Mouse (Mus musculus) liver, embryonic 16.5 days (tissue): ENCODE results near the gene Parp1. TPM values are rescaled to one million over a fixed set of nuclear protein-coding genes. Genes with fewer than 3 reads are reported as not detected.
"Not testable (repeated sequence)": the region's sequence is repeated elsewhere in the genome, so short reads cannot be mapped to it uniquely, and the experiment has no call there.

Source experiments
- ATAC-seq: fragments of 200-750 bp; cut with Nextera tagmentation; 2 replicates; pipeline ENCODE4 v1.8.0; 2017; ENCODE audit warnings: low read depth, mild to moderate bottlenecking, moderate number of reproducible peaks, moderate library complexity
- H3K27ac ChIP-seq: fragments of 300-500 bp; sonication (generic); 2 replicates; pipeline ENCODE4 v1.5.1; 2014; ENCODE audit warnings: mild to moderate bottlenecking, low read length
- H3K27me3 ChIP-seq: fragments of 300-500 bp; sonication (generic); 2 replicates; pipeline ENCODE4 v1.6.1; 2014; ENCODE audit warnings: low read depth, low read length, mixed read lengths; ENCODE audit not compliant: control insufficient read depth, insufficient read depth
- H3K36me3 ChIP-seq: fragments of 300-500 bp; sonication (generic); 2 replicates; pipeline ENCODE4 v1.6.1; 2014; ENCODE audit warnings: mild to moderate bottlenecking; ENCODE audit not compliant: control insufficient read depth, insufficient read depth
- H3K4me1 ChIP-seq: fragments of 300-500 bp; sonication (generic); 2 replicates; pipeline ENCODE4 v1.6.1; 2014; ENCODE audit warnings: low read depth, low read length, mixed read lengths; ENCODE audit not compliant: control insufficient read depth
- H3K4me2 ChIP-seq: fragments of 300-500 bp; sonication (generic); 2 replicates; pipeline ENCODE4 v1.6.1; 2014; ENCODE audit warnings: low read depth, low read length, mixed read lengths
- H3K4me3 ChIP-seq: fragments of 300-500 bp; sonication (generic); 2 replicates; pipeline ENCODE4 v1.5.1; 2014; ENCODE audit warnings: low read depth, mild to moderate bottlenecking, low read length
- H3K9ac ChIP-seq: fragments of 300-500 bp; sonication (generic); 2 replicates; pipeline ENCODE4 v1.6.1; 2014; ENCODE audit warnings: low read depth, low read length
- H3K9me3 ChIP-seq: fragments of 300-500 bp; sonication (generic); replicated peaks from 2 replicates; pipeline ENCODE4 v1.6.1; 2016; ENCODE audit warnings: low read length; ENCODE audit not compliant: control insufficient read depth
- WGBS: fragments of 180-500 bp; shearing (Covaris S2); extraction: QIAGEN DNeasy Blood & Tissue Kit; methylation state at CpG from one replicate; pipeline ENCODE4 v1.1.7; 2014; ENCODE audit not compliant: insufficient replicate concordance; 5-methylcytosine and 5-hydroxymethylcytosine counted together
- polyA plus RNA-seq: library from polyadenylated mRNA; unstranded; fragments of >200 nt; fragmentation: Nextera tagmentation; extraction: Ambion mirVana; gene quantifications from 2 replicates; pipeline ENCODE4 v1.2.1, GENCODE M21; 2015

The Parp1 gene
- polyA plus RNA-seq, 1 experiment from 2014 or later = 52.0 TPM

GRCm38 (mm10) chr1:180606106-180606505 lies 37.4 kb downstream of the Parp1 start:
- 39% methylated on average over 3 of the region's 3 CpGs for WGBS
- Histone ChIP-seq H3K9ac (no peak overlapping the region), H3K27me3 (no peaks in the 10 kb centered on the region), H3K4me2 (no peak overlapping the region), H3K4me3 (no peak overlapping the region), H3K9me3 (no peaks in the 10 kb centered on the region), H3K4me1 (no peaks in the 10 kb centered on the region), H3K27ac (no peak overlapping the region), H3K36me3 (peaks cover under 1% of the 10 kb centered on the region; the same call in 1 of the 2 replicates)
- no peak for ATAC-seq

DNA sequence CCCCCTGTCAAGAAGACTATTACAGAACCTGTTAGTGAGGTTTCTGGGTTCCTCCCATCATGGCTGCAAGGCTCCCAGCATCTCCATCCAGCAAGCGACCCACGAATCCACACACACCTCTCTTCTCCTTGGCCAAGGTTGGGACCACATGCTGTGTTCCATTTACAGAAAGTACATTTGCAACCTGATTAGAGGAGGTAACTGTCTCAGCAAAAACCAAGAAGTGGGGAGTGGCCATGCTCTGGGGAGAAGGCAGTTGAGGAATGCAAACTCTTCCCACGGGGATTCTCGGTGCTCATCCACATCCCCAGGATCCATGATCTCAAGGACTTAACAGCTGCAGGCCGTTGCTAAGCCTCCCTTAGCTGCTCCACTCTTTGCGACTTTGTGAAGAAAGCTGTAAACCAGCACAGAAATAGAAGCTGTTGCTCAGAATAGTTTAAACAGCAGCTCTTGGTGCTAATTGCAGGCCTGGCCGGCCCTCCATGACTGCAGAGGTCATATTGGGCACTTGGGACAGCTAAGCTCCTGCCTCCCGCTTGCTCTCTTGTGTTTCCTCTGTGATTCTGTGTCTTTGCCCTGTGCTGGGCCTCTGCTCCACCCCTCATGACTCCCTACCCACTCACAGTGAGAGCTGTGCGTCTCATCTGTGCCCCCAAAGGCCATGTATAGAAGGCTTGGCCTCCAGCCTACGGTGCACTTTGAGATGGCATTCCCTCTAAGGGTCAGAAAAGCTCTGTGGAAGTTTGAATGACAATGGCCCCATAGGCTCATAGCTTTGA lies 38.3 kb downstream of the Parp1 start:
- no peak for ATAC-seq
- Histone ChIP-seq H3K27ac (no peak overlapping the region), H3K9me3 (no peaks in the 10 kb centered on the region), H3K36me3 (no peaks in the 10 kb centered on the region), H3K9ac (no peak overlapping the region), H3K4me1 (no peaks in the 10 kb centered on the region), H3K4me2 (no peak overlapping the region), H3K4me3 (no peak overlapping the region), H3K27me3 (no peaks in the 10 kb centered on the region)
- WGBS = 62% methylated on average over 10 of the region's 10 CpGs

- Histone ChIP-seq H3K4me3 (no peak overlapping the region), H3K4me2 (no peak overlapping the region), H3K27ac (no peak overlapping the region), H3K4me1 (no peaks in the 10 kb centered on the region), H3K9ac (no peak overlapping the region), H3K36me3 (no peaks in the 10 kb centered on the region), H3K9me3 (no peaks in the 10 kb centered on the region), H3K27me3 (no peaks in the 10 kb centered on the region)
- WGBS = 54% methylated on average over 2 of the region's 2 CpGs
- ATAC-seq = no peak
Observed at GRCm38 (mm10) chr1:180607578-180607879, 38.8 kb downstream of the Parp1 start.

DNA sequence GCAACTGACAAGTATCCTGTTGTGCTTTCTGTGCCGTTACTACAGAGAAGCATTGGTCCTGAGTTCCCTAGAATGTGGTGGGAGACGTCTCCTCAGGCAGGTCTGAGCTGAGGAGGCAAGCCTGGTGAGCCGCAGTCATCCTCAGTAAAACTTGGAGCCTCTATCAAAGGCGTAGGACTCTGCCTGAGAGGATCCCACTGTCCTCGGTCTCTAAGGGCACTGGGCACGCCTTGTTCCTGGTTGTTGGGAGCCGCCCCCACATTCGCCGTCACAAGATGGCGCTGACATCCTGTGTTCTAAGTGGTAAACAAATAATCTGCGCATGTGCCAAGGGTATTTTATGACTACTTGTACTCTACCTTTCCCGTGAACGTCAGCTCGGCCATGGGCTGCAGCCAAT lies 43.1 kb downstream of the Parp1 start:
- ATAC-seq, H3K4me3 ChIP-seq, H3K9ac ChIP-seq, H3K27me3 ChIP-seq, H3K36me3 ChIP-seq, H3K4me1 ChIP-seq, H3K9me3 ChIP-seq, H3K4me2 ChIP-seq, H3K27ac ChIP-seq: not testable (repeated sequence)
- WGBS = 86% methylated on average over 10 of the region's 14 CpGs

DNA sequence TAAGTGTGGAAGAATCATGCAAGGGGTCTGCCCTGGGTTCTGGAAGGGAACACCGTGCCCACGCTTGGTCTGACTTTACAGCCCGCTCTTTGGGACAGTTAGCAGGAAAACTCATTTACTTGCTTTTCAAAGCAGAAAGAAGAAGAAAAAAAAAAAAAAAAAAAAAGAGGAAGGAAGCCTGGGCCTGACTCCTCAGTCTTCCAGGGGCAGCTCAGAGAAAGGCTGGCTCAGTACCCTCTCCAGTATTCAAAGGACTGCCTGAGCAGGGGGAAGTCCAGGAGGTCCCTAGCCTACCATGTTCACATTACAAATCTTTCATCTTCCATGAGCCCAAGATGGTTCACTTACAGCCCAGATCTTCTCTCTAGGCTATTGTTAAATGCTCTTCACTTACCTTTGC lies 48.0 kb downstream of the Parp1 start:
- Histone ChIP-seq H3K9ac (no peak overlapping the region), H3K36me3 (no peaks in the 10 kb centered on the region), H3K9me3 (no peaks in the 10 kb centered on the region), H3K27ac (no peak overlapping the region), H3K4me2 (no peak overlapping the region), H3K4me1 (no peaks in the 10 kb centered on the region), H3K4me3 (no peak overlapping the region), H3K27me3 (no peaks in the 10 kb centered on the region)
- 59% methylated on average over 3 of the region's 3 CpGs for WGBS
- ATAC-seq = no peak

DNA sequence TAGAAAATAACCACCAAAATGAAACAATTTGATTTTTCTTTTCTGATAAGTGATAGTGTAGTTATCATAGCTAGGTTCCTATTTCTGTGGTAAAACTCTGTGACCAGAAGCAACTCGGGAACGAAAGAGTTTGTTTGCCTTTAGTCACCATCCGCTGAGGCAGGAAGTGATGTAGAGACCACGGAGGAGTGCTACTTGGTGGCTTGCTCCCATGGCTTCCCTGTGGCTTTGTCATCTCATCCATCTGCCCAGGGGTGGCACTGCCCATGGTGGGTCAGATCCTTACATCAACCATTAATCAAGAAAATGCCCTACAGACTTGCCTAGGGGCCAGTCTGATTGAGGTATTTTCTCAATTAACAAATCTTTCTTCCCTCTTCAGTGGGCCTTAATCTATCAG lies 53.7 kb downstream of the Parp1 start:
- no peak overlapping the region for H3K9ac ChIP-seq
- H3K4me1 ChIP-seq = no peaks in the 10 kb centered on the region
- H3K36me3 ChIP-seq = no peaks in the 10 kb centered on the region
- H3K4me3 ChIP-seq = no peak overlapping the region
- WGBS = 35% methylated on average over 4 of the region's 4 CpGs
- no peak for ATAC-seq
- no peak overlapping the region for H3K4me2 ChIP-seq
- no peaks in the 10 kb centered on the region for H3K27me3 ChIP-seq
- no peak overlapping the region for H3K27ac ChIP-seq
- H3K9me3 ChIP-seq = no peaks in the 10 kb centered on the region; the same call in 1 of the 2 replicates

GRCm38 (mm10) chr1:180623911-180624310 lies 55.2 kb downstream of the Parp1 start:
- ATAC-seq = no peak
- no peaks in the 10 kb centered on the region for H3K4me1 ChIP-seq
- no peak overlapping the region for H3K27ac ChIP-seq
- no peak overlapping the region for H3K9ac ChIP-seq
- no peak overlapping the region for H3K4me3 ChIP-seq
- 68% methylated on average over 2 of the region's 2 CpGs for WGBS
- H3K27me3 ChIP-seq = no peaks in the 10 kb centered on the region
- H3K4me2 ChIP-seq = no peak overlapping the region
- no peaks in the 10 kb centered on the region; the same call in 1 of the 2 replicates for H3K9me3 ChIP-seq
- no peaks in the 10 kb centered on the region for H3K36me3 ChIP-seq

GRCm38 (mm10) chr1:180626141-180626540 lies 57.4 kb downstream of the Parp1 start:
- Histone ChIP-seq H3K36me3 (no peaks in the 10 kb centered on the region), H3K4me2 (no peak overlapping the region), H3K4me3 (no peak overlapping the region), H3K27ac (no peak overlapping the region), H3K9me3 (no peaks in the 10 kb centered on the region; the same call in 1 of the 2 replicates), H3K27me3 (no peaks in the 10 kb centered on the region), H3K4me1 (no peaks in the 10 kb centered on the region), H3K9ac (no peak overlapping the region)
- 70% methylated on average over 2 of the region's 2 CpGs for WGBS
- ATAC-seq = no peak

DNA sequence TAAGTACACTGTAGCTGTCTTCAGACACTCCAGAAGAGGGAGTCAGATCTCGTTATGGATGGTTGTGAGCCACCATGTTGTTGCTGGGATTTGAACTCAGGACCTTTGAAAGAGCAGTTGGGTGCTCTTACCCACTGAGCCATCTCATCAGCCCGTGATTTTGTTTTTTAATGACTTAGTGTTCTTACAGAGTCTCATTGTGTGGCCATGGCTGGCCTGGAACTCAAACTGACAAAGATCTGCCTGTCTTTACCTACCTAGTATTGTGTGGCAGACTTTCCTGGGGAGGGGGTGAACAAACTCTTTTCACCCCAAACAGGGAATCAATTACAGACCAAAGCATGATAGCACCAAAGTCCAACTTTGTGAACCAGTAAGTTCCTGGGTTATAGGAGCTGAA lies 69.1 kb downstream of the Parp1 start:
- ATAC-seq, H3K4me2 ChIP-seq: not testable (repeated sequence)
- 63% methylated on average over 2 of the region's 2 CpGs for WGBS

More for the DNA sequence above, 69.1 kb downstream of the Parp1 start:
- H3K4me1 ChIP-seq, H3K36me3 ChIP-seq, H3K27ac ChIP-seq, H3K9ac ChIP-seq, H3K4me3 ChIP-seq, H3K9me3 ChIP-seq, H3K27me3 ChIP-seq: not testable (repeated sequence)
